Mouse (Mus musculus) kidney, embryonic 16.5 days (tissue): ENCODE data around the gene Chfr. TPM values are rescaled to one million over a fixed set of nuclear protein-coding genes. Genes with fewer than 3 reads are reported as not detected.

Source experiments
- polyA plus RNA-seq: library from polyadenylated mRNA; unstranded; fragments of >200 nt; fragmentation: Nextera tagmentation; extraction: Ambion mirVana; gene quantifications from 2 replicates; pipeline ENCODE4 v1.2.1, GENCODE M21; 2015

Gene Chfr
- polyA plus RNA-seq, 1 experiment from 2014 or later, result 39.4 TPM

Other genes starting within 250 kb of the Chfr start
- 0.72 and 0.76 TPM in 2 replicates for gene Gm15446, start 212.4 kb upstream of the Chfr start, polyA plus RNA-seq
- 19.8 and 24.0 TPM in 2 replicates for gene Zfp932, start 139.3 kb upstream of the Chfr start, polyA plus RNA-seq
- 4.2 and 6.9 TPM in 2 replicates for gene Gm17655, start 63.3 kb upstream of the Chfr start, polyA plus RNA-seq
- 1.6 and 1.7 TPM in 2 replicates for gene Gm35315, start 41.4 kb upstream of the Chfr start, polyA plus RNA-seq
- gene Plcxd1, start 35.9 kb upstream of the Chfr start, polyA plus RNA-seq, result 2.3 and 2.6 TPM in 2 replicates
- gene Gtpbp6, start 27.6 kb upstream of the Chfr start, polyA plus RNA-seq, result 36.4 and 39.2 TPM in 2 replicates
- gene Zfp605, start 25.8 kb upstream of the Chfr start, polyA plus RNA-seq, result 4.5 and 6.0 TPM in 2 replicates
- gene Golga3, start 40.9 kb downstream of the Chfr start, polyA plus RNA-seq, result 19.2 and 19.6 TPM in 2 replicates
- 24.3 and 25.5 TPM in 2 replicates for gene Ankle2, start 95.2 kb downstream of the Chfr start, polyA plus RNA-seq
- 68.5 and 74.5 TPM in 2 replicates for gene Pgam5, start 134.1 kb downstream of the Chfr start, polyA plus RNA-seq
- 25.1 and 27.3 TPM in 2 replicates for gene Pxmp2, start 150.3 kb downstream of the Chfr start, polyA plus RNA-seq
- 30.3 and 32.1 TPM in 2 replicates for gene Pole, start 150.5 kb downstream of the Chfr start, polyA plus RNA-seq
- 1.1 and 1.2 TPM in 2 replicates for gene P2rx2, start 207.4 kb downstream of the Chfr start, polyA plus RNA-seq
- gene Lrcol1, start 208.9 kb downstream of the Chfr start, polyA plus RNA-seq, result not detected in 2 replicates